Mouse (Mus musculus): ENCODE data around the gene Olfr585. TPM values are rescaled to one million over a fixed set of nuclear protein-coding genes. Genes with fewer than 3 reads are reported as not detected.

Gene Olfr585
- polyA plus RNA-seq, 2 experiments: not detected

DNA sequence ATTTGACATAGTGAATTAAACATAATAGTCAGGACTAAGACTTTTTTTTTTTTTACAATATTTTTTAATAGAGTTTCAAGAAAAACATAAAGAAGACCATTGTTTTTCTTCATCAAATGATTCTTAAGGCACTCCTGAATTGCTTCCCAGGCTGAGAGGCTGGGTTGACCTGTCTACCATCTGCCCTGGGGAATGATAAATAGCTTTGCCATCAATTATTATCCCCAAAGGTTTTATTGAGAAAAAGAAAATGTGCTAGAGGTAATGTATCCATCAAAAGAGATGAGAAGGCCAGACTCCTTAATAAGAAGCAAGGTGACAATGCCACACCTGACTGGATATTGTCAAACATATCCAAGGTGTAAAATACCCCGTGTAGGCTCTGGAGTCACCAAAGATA lies 43.1 kb downstream of the Olfr585 start, which contains the start of gene Olfr588-ps1:
Gene Olfr588-ps1 (plus strand): TSS at position 301 of the 400 bp plus-strand sequence.
- no peak within 1 kb of the TSS for H3K4me3 ChIP-seq (replicated peaks; ENCODE audit: low read length)
- no peak within 1 kb of the TSS for H3K4me2 ChIP-seq (replicated peaks; ENCODE audit: low read depth, low read length, severe bottlenecking)
- no peaks in the 10 kb centered on the region for H3K27me3 ChIP-seq (ENCODE audit: control insufficient read depth, insufficient read depth, low read length)
- no peak within 1 kb of the TSS for H3K27ac ChIP-seq (replicated peaks; ENCODE audit: low read depth, low read length)
- no peak for TF ChIP-seq POLR2A (IDR thresholded peaks at IDR 0.05; ENCODE audit: borderline replicate concordance, extremely low read depth, insufficient read depth, insufficient read length)
- no peaks in the 10 kb centered on the region for H3K36me3 ChIP-seq (ENCODE audit: control insufficient read depth, insufficient read depth, low read length)
- ATAC-seq (ENCODE audit: low FRiP score, low read depth) (no peak), DNase-seq (ENCODE audit: low spot score) (no peak)
- WGBS: 79% methylated on average over 1 of the region's 1 CpGs
- no peaks in the 10 kb centered on the region for H3K9me3 ChIP-seq (ENCODE audit: control insufficient read depth, low read length)
- no peaks in the 10 kb centered on the region for H3K4me1 ChIP-seq (ENCODE audit: control insufficient read depth, insufficient read depth, low read length)
- H3K9ac ChIP-seq (ENCODE audit: low read depth, low read length, severe bottlenecking): no peak within 1 kb of the TSS

Other genes with a start within 250 kb of the Olfr585 start
- not detected in 2 replicates for gene Olfr566, start 239.0 kb upstream of the Olfr585 start, polyA plus RNA-seq (2012; rRNA removed)
- not detected in 2 replicates for gene Olfr566, start 239.0 kb upstream of the Olfr585 start, polyA plus RNA-seq (2014; fragmentation: Nextera tagmentation; extraction: Ambion mirVana)
- gene Olfr568, start 220.6 kb upstream of the Olfr585 start, polyA plus RNA-seq (2012; rRNA removed): not detected in 2 replicates
- gene Olfr568, start 220.6 kb upstream of the Olfr585 start, polyA plus RNA-seq (2014; fragmentation: Nextera tagmentation; extraction: Ambion mirVana): not detected in 2 replicates
- gene Olfr569, start 206.8 kb upstream of the Olfr585 start, polyA plus RNA-seq (2012; rRNA removed): not detected in 2 replicates
- gene Olfr569, start 206.8 kb upstream of the Olfr585 start, polyA plus RNA-seq (2014; fragmentation: Nextera tagmentation; extraction: Ambion mirVana): not detected in 2 replicates
- gene Olfr570, start 203.1 kb upstream of the Olfr585 start, polyA plus RNA-seq (2012; rRNA removed): not detected in 2 replicates
- not detected in 2 replicates for gene Olfr570, start 203.1 kb upstream of the Olfr585 start, polyA plus RNA-seq (2014; fragmentation: Nextera tagmentation; extraction: Ambion mirVana)
- gene Olfr571, start 180.2 kb upstream of the Olfr585 start, polyA plus RNA-seq (2012; rRNA removed): not detected in 2 replicates
- not detected in 2 replicates for gene Olfr571, start 180.2 kb upstream of the Olfr585 start, polyA plus RNA-seq (2014; fragmentation: Nextera tagmentation; extraction: Ambion mirVana)
- gene Olfr572, start 173.3 kb upstream of the Olfr585 start, polyA plus RNA-seq (2012; rRNA removed): not detected in 2 replicates
- gene Olfr572, start 173.3 kb upstream of the Olfr585 start, polyA plus RNA-seq (2014; fragmentation: Nextera tagmentation; extraction: Ambion mirVana): not detected in 2 replicates
- not detected in 2 replicates for gene Olfr573-ps1, start 155.1 kb upstream of the Olfr585 start, polyA plus RNA-seq (2012; rRNA removed)
- not detected in 2 replicates for gene Olfr573-ps1, start 155.1 kb upstream of the Olfr585 start, polyA plus RNA-seq (2014; fragmentation: Nextera tagmentation; extraction: Ambion mirVana)
- not detected in 2 replicates for gene Olfr574, start 149.3 kb upstream of the Olfr585 start, polyA plus RNA-seq (2012; rRNA removed)
- gene Olfr574, start 149.3 kb upstream of the Olfr585 start, polyA plus RNA-seq (2014; fragmentation: Nextera tagmentation; extraction: Ambion mirVana): not detected in 2 replicates
- gene Olfr575, start 138.9 kb upstream of the Olfr585 start, polyA plus RNA-seq (2012; rRNA removed): not detected in 2 replicates
- gene Olfr575, start 138.9 kb upstream of the Olfr585 start, polyA plus RNA-seq (2014; fragmentation: Nextera tagmentation; extraction: Ambion mirVana): not detected in 2 replicates
- gene Olfr576, start 135.1 kb upstream of the Olfr585 start, polyA plus RNA-seq (2012; rRNA removed): not detected in 2 replicates
- gene Olfr576, start 135.1 kb upstream of the Olfr585 start, polyA plus RNA-seq (2014; fragmentation: Nextera tagmentation; extraction: Ambion mirVana): not detected in 2 replicates
- not detected in 2 replicates for gene Olfr577, start 121.8 kb upstream of the Olfr585 start, polyA plus RNA-seq (2012; rRNA removed)
- gene Olfr577, start 121.8 kb upstream of the Olfr585 start, polyA plus RNA-seq (2014; fragmentation: Nextera tagmentation; extraction: Ambion mirVana): not detected in 2 replicates
- not detected in 2 replicates for gene Olfr578, start 108.4 kb upstream of the Olfr585 start, polyA plus RNA-seq (2012; rRNA removed)
- gene Olfr578, start 108.4 kb upstream of the Olfr585 start, polyA plus RNA-seq (2014; fragmentation: Nextera tagmentation; extraction: Ambion mirVana): not detected in 2 replicates
- gene Olfr582, start 59.7 kb upstream of the Olfr585 start, polyA plus RNA-seq (2012; rRNA removed): not detected in 2 replicates
- not detected in 2 replicates for gene Olfr582, start 59.7 kb upstream of the Olfr585 start, polyA plus RNA-seq (2014; fragmentation: Nextera tagmentation; extraction: Ambion mirVana)
- gene Olfr583, start 46.4 kb upstream of the Olfr585 start, polyA plus RNA-seq (2012; rRNA removed): not detected in 2 replicates
- gene Olfr583, start 46.4 kb upstream of the Olfr585 start, polyA plus RNA-seq (2014; fragmentation: Nextera tagmentation; extraction: Ambion mirVana): not detected in 2 replicates
- not detected in 2 replicates for gene Olfr584, start 15.8 kb upstream of the Olfr585 start, polyA plus RNA-seq (2012; rRNA removed)
- not detected in 2 replicates for gene Olfr584, start 15.8 kb upstream of the Olfr585 start, polyA plus RNA-seq (2014; fragmentation: Nextera tagmentation; extraction: Ambion mirVana)
- not detected in 2 replicates for gene Olfr586, start 27.9 kb downstream of the Olfr585 start, polyA plus RNA-seq (2012; rRNA removed)
- not detected in 2 replicates for gene Olfr586, start 27.9 kb downstream of the Olfr585 start, polyA plus RNA-seq (2014; fragmentation: Nextera tagmentation; extraction: Ambion mirVana)
- not detected in 2 replicates for gene Olfr588-ps1, start 43.2 kb downstream of the Olfr585 start, polyA plus RNA-seq (2012; rRNA removed)
- not detected in 2 replicates for gene Olfr588-ps1, start 43.2 kb downstream of the Olfr585 start, polyA plus RNA-seq (2014; fragmentation: Nextera tagmentation; extraction: Ambion mirVana)
- not detected in 2 replicates for gene Olfr589, start 58.6 kb downstream of the Olfr585 start, polyA plus RNA-seq (2012; rRNA removed)
- gene Olfr589, start 58.6 kb downstream of the Olfr585 start, polyA plus RNA-seq (2014; fragmentation: Nextera tagmentation; extraction: Ambion mirVana): not detected in 2 replicates
- not detected in 2 replicates for gene Olfr591, start 80.6 kb downstream of the Olfr585 start, polyA plus RNA-seq (2012; rRNA removed)
- gene Olfr591, start 80.6 kb downstream of the Olfr585 start, polyA plus RNA-seq (2014; fragmentation: Nextera tagmentation; extraction: Ambion mirVana): not detected in 2 replicates
- gene Olfr592, start 87.1 kb downstream of the Olfr585 start, polyA plus RNA-seq (2012; rRNA removed): not detected in 2 replicates
- not detected in 2 replicates for gene Olfr592, start 87.1 kb downstream of the Olfr585 start, polyA plus RNA-seq (2014; fragmentation: Nextera tagmentation; extraction: Ambion mirVana)
- gene Olfr593, start 114.1 kb downstream of the Olfr585 start, polyA plus RNA-seq (2012; rRNA removed): not detected in 2 replicates
- gene Olfr593, start 114.1 kb downstream of the Olfr585 start, polyA plus RNA-seq (2014; fragmentation: Nextera tagmentation; extraction: Ambion mirVana): not detected in 2 replicates
- gene Olfr594, start 119.3 kb downstream of the Olfr585 start, polyA plus RNA-seq (2012; rRNA removed): not detected in 2 replicates
- not detected in 2 replicates for gene Olfr594, start 119.3 kb downstream of the Olfr585 start, polyA plus RNA-seq (2014; fragmentation: Nextera tagmentation; extraction: Ambion mirVana)
- gene Usp17ld, start 154.8 kb downstream of the Olfr585 start, polyA plus RNA-seq (2012; rRNA removed): not detected in 2 replicates
- not detected in 2 replicates for gene Usp17ld, start 154.8 kb downstream of the Olfr585 start, polyA plus RNA-seq (2014; fragmentation: Nextera tagmentation; extraction: Ambion mirVana)
- gene Olfr596, start 207.9 kb downstream of the Olfr585 start, polyA plus RNA-seq (2012; rRNA removed): not detected in 2 replicates
- not detected in 2 replicates for gene Olfr596, start 207.9 kb downstream of the Olfr585 start, polyA plus RNA-seq (2014; fragmentation: Nextera tagmentation; extraction: Ambion mirVana)
- not detected in 2 replicates for gene Olfr597, start 218.6 kb downstream of the Olfr585 start, polyA plus RNA-seq (2012; rRNA removed)
- not detected in 2 replicates for gene Olfr597, start 218.6 kb downstream of the Olfr585 start, polyA plus RNA-seq (2014; fragmentation: Nextera tagmentation; extraction: Ambion mirVana)
- gene Olfr598, start 225.8 kb downstream of the Olfr585 start, polyA plus RNA-seq (2012; rRNA removed): not detected in 2 replicates
- gene Olfr598, start 225.8 kb downstream of the Olfr585 start, polyA plus RNA-seq (2014; fragmentation: Nextera tagmentation; extraction: Ambion mirVana): not detected in 2 replicates
- gene Olfr599, start 238.2 kb downstream of the Olfr585 start, polyA plus RNA-seq (2012; rRNA removed): not detected in 2 replicates
- gene Olfr599, start 238.2 kb downstream of the Olfr585 start, polyA plus RNA-seq (2014; fragmentation: Nextera tagmentation; extraction: Ambion mirVana): not detected in 2 replicates

All from limb, embryonic 14.5 days (tissue).